Mouse (Mus musculus) midbrain, embryonic 15.5 days (tissue): ENCODE results near the gene Paox. TPM values are rescaled to one million over a fixed set of nuclear protein-coding genes. Genes with fewer than 3 reads are reported as not detected.
"Not testable (repeated sequence)": the region's sequence is repeated elsewhere in the genome, so short reads cannot be mapped to it uniquely, and the experiment has no call there.

Experiments used
- ATAC-seq: fragments of 200-750 bp; cut with Nextera tagmentation; replicated peaks from 2 replicates; pipeline ENCODE4 v1.8.0; 2017; ENCODE audit warnings: moderate TSS enrichment
- H3K27ac ChIP-seq: fragments of 300-500 bp; sonication (generic); 2 replicates; pipeline ENCODE4 v1.5.1; 2015; ENCODE audit warnings: mild to moderate bottlenecking, inconsistent platforms
- H3K27me3 ChIP-seq: fragments of 300-500 bp; sonication (generic); replicated peaks from 2 replicates; pipeline ENCODE4 v1.6.1; 2015; ENCODE audit warnings: inconsistent platforms
- H3K36me3 ChIP-seq: fragments of 300-500 bp; sonication (generic); replicated peaks from 2 replicates; pipeline ENCODE4 v1.6.1; 2015; ENCODE audit warnings: inconsistent platforms
- H3K4me1 ChIP-seq: fragments of 300-500 bp; sonication (generic); 2 replicates; pipeline ENCODE4 v1.6.1; 2015; ENCODE audit warnings: inconsistent platforms
- H3K4me2 ChIP-seq: fragments of 300-500 bp; sonication (generic); 2 replicates; pipeline ENCODE4 v1.6.1; 2015; ENCODE audit warnings: inconsistent platforms, mild to moderate bottlenecking, moderate library complexity
- H3K4me3 ChIP-seq: fragments of 300-500 bp; sonication (generic); 2 replicates; pipeline ENCODE4 v1.5.1; 2015; ENCODE audit warnings: mild to moderate bottlenecking, inconsistent platforms
- H3K9ac ChIP-seq: fragments of 300-500 bp; sonication (generic); 2 replicates; pipeline ENCODE4 v1.6.1; 2015; ENCODE audit warnings: mild to moderate bottlenecking, inconsistent platforms
- H3K9me3 ChIP-seq: fragments of 300-500 bp; sonication (generic); 2 replicates; pipeline ENCODE4 v1.6.1; 2016; ENCODE audit warnings: inconsistent platforms
- WGBS: fragments of 180-500 bp; shearing (Covaris S2); methylation state at CpG from one replicate; pipeline ENCODE4 v1.1.7; 2015; ENCODE audit warnings: mixed read lengths; 5-methylcytosine and 5-hydroxymethylcytosine counted together
- polyA plus RNA-seq: library from polyadenylated mRNA; unstranded; fragments of >200 nt; fragmentation: Nextera tagmentation; extraction: Ambion mirVana; gene quantifications from 2 replicates; pipeline ENCODE4 v1.2.1, GENCODE M21; 2015

Paox gene
- polyA plus RNA-seq, 1 experiment from 2014 or later, result 7.4 TPM

DNA sequence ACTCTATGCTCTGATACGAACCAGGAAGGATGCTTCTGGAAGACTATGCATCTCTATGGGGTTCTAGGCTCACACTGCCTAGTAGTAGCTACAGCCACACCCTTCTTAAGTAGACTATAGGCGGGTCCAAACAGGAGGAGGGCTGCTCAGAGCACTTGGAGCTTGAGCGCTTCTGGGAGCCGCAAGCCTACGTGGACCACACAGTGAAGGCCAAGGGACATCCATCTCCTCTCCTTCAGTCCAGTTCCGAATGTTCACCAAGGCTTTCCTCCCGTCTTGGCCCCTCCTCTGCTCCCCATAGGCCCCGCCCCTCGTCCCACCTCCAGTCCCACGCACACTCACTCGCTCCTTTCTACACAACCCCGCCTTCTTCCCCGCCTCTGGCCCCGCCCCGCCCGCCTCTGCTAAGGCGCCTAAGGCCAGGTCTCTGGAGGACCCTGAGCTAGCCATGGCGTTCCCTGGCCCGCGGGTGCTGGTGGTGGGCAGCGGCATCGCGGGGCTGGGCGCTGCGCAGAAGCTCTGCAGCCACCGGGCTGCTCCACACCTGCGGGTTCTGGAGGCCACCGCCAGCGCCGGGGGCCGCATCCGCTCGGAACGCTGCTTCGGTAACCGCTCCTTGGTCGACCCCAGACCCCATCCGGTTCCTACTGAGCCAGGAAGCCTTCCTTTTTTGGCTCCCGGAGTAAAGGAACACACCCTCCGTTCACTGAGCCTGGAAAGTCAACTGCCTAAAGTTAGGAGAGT lies 9.9 kb downstream of the Paox start:
- peak overlapping the region; percentile 71 for H3K4me2 ChIP-seq
- peak overlapping the region; percentile 74 for H3K9ac ChIP-seq
- H3K4me3 ChIP-seq, result peak overlapping the region; percentile 67
- no peaks in the 10 kb centered on the region for H3K27me3 ChIP-seq
- peak; percentile 97 for ATAC-seq
- WGBS, result 2% methylated on average over 40 of the region's 40 CpGs
- H3K9me3 ChIP-seq, result no peaks in the 10 kb centered on the region
- no peaks in the 10 kb centered on the region for H3K36me3 ChIP-seq
- H3K27ac ChIP-seq, result no peak overlapping the region
- H3K4me1 ChIP-seq, result peaks cover 4% of the 10 kb centered on the region; the same call in 1 of the 2 replicates

DNA sequence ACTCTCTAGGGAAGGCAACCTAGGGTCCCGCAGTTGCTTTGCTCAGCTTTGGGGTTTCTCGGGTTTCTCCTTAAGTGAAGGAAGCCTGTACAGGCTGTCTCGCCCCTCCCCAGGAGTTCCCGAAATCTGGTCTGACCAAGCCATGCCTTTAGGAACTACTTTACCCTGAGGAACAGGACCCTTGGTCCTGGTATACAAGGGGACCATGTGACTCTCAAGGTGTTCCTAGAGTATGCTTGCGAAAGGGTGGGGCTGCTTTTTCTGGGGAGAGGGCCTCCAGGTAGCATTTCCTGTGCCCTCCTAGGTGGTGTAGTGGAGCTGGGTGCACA lies 10.4 kb downstream of the Paox start:
- no peaks in the 10 kb centered on the region for H3K36me3 ChIP-seq
- peak overlapping the region; percentile 71 for H3K4me2 ChIP-seq
- H3K27ac ChIP-seq, result no peak overlapping the region
- 15% methylated on average over 5 of the region's 5 CpGs for WGBS
- peak overlapping the region; percentile 67 for H3K4me3 ChIP-seq
- H3K27me3 ChIP-seq, result no peaks in the 10 kb centered on the region
- ATAC-seq, result peak; percentile 17
- H3K4me1 ChIP-seq, result peaks cover 4% of the 10 kb centered on the region; the same call in 1 of the 2 replicates
- peak overlapping the region; percentile 74 for H3K9ac ChIP-seq
- H3K9me3 ChIP-seq, result no peaks in the 10 kb centered on the region

GRCm38 (mm10) chr7:140126934-140127333 lies 11.3 kb downstream of the Paox start:
- Histone ChIP-seq H3K4me2 (no peak overlapping the region), H3K27me3 (no peaks in the 10 kb centered on the region), H3K4me1 (peaks cover 4% of the 10 kb centered on the region; the same call in 1 of the 2 replicates), H3K9ac (no peak overlapping the region), H3K4me3 (no peak overlapping the region), H3K9me3 (no peaks in the 10 kb centered on the region), H3K36me3 (no peaks in the 10 kb centered on the region), H3K27ac (no peak overlapping the region)
- 89% methylated on average over 3 of the region's 3 CpGs for WGBS
- no peak for ATAC-seq

GRCm38 (mm10) chr7:140127911-140128310 lies 12.3 kb downstream of the Paox start:
- H3K36me3 ChIP-seq, result no peaks in the 10 kb centered on the region
- WGBS, result 89% methylated on average over 2 of the region's 2 CpGs

DNA sequence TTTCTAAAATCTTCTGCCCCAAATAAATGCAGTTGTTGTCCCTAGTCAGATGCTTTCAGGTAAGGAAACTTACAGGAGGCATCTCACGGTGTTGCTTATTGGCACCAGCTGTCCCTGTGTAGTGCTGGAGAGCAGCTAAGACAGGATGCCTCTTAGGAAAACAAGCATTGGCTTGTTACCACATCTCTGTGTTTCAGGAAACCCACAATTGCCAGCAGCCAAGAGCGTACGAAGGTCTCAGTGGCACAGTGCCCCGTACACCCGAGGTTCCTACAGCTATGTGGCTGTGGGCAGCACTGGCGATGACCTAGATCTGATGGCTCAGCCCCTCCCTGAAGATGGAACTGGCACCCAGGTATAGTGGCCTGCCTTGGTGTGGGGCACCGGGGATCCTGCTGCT lies 16.6 kb downstream of the Paox start:
- H3K4me3 ChIP-seq, H3K36me3 ChIP-seq, ATAC-seq, H3K27ac ChIP-seq, H3K9ac ChIP-seq, H3K4me2 ChIP-seq, H3K4me1 ChIP-seq, H3K27me3 ChIP-seq, H3K9me3 ChIP-seq: not testable (repeated sequence)
- 95% methylated on average over 7 of the region's 7 CpGs for WGBS

More at GRCm38 (mm10) chr7:140127911-140128310, 12.3 kb downstream of the Paox start:
- Histone ChIP-seq H3K27me3 (no peaks in the 10 kb centered on the region), H3K4me1 (peaks cover 4% of the 10 kb centered on the region; the same call in 1 of the 2 replicates), H3K9ac (no peak overlapping the region), H3K4me2 (no peak overlapping the region), H3K4me3 (no peak overlapping the region), H3K9me3 (no peaks in the 10 kb centered on the region), H3K27ac (no peak overlapping the region)
- ATAC-seq, result no peak

GRCm38 (mm10) chr7:140134033-140134432 lies 18.4 kb downstream of the Paox start:
- H3K9me3 ChIP-seq, H3K4me3 ChIP-seq, ATAC-seq, H3K9ac ChIP-seq, H3K4me2 ChIP-seq, H3K27ac ChIP-seq, H3K36me3 ChIP-seq, H3K27me3 ChIP-seq: not testable (repeated sequence)
- WGBS, result 93% methylated on average over 7 of the region's 7 CpGs
- H3K4me1 ChIP-seq, result peaks cover 11% of the 10 kb centered on the region

DNA sequence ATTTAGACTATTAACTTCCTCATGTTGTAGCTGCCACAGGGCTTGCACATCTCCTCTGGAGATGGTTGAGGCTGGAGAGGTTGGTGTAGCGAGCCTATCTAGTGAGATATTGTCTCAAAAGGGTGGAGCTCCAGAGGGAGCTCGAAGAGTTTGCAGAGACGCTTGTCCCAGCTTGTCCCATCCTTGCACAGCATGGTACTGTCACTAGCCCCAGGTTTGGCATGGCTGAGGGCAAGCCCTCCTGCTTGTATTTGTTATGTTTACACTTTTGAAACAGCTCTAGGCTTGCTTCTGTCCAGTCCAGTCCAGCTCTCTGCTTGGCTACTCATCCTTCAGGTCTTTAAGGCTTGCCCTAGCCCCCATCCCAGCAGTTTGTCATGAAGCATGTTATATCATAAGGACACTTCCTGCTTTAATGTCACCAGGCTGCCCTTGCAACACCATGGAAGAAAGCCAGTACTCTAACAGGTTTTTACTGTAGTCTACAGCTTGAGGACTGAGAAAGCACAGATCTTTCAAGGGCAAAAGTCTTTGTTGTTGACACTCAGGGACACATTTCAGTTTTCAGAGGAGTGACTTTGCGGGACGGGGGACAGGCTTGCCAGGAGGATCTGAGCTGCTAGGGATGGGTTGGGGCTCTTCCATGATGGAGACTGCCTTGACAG lies 19.6 kb downstream of the Paox start:
- no peak for ATAC-seq
- Histone ChIP-seq H3K27me3 (no peaks in the 10 kb centered on the region), H3K4me3 (no peak overlapping the region), H3K4me2 (no peak overlapping the region), H3K4me1 (peaks cover 11% of the 10 kb centered on the region), H3K9me3 (no peaks in the 10 kb centered on the region), H3K36me3 (no peaks in the 10 kb centered on the region), H3K27ac (no peak overlapping the region), H3K9ac (no peak overlapping the region)
- WGBS, result 85% methylated on average over 5 of the region's 5 CpGs

- 1% methylated on average over 39 of the region's 39 CpGs for WGBS
- Histone ChIP-seq H3K27ac (peak within 1 kb of the TSS; percentile 90), H3K9ac (peak within 1 kb of the TSS; percentile 96), H3K4me1 (peaks cover 11% of the 10 kb centered on the region), H3K9me3 (no peaks in the 10 kb centered on the region), H3K27me3 (no peaks in the 10 kb centered on the region), H3K36me3 (no peaks in the 10 kb centered on the region), H3K4me3 (peak within 1 kb of the TSS; percentile 97), H3K4me2 (peak within 1 kb of the TSS; percentile 91)
- ATAC-seq, result peak; percentile 97
These were observed 21.8 kb downstream of the Paox start, which contains the start of gene Mtg1 for GRCm38 (mm10) chr7:140137135-140138020. TSS of gene Mtg1 (plus strand) at chr7:140137564.

GRCm38 (mm10) chr7:140138021-140138310 lies 22.4 kb downstream of the Paox start:
- Histone ChIP-seq H3K27me3 (no peaks in the 10 kb centered on the region), H3K4me2 (peak overlapping the region; percentile 91), H3K9ac (peak overlapping the region; percentile 96), H3K4me3 (peak overlapping the region; percentile 97), H3K36me3 (no peaks in the 10 kb centered on the region), H3K27ac (peak overlapping the region; percentile 90), H3K9me3 (no peaks in the 10 kb centered on the region), H3K4me1 (peaks cover 11% of the 10 kb centered on the region)
- 2% methylated on average over 8 of the region's 8 CpGs for WGBS
- no peak for ATAC-seq

GRCm38 (mm10) chr7:140141350-140141749 lies 25.8 kb downstream of the Paox start:
- Histone ChIP-seq H3K27ac (no peak overlapping the region), H3K27me3 (no peaks in the 10 kb centered on the region), H3K9me3 (no peaks in the 10 kb centered on the region), H3K4me2 (no peak overlapping the region), H3K4me1 (peaks cover 11% of the 10 kb centered on the region), H3K4me3 (no peak overlapping the region), H3K9ac (no peak overlapping the region), H3K36me3 (no peaks in the 10 kb centered on the region)
- WGBS, result 5% methylated on average over 14 of the region's 14 CpGs
- no peak for ATAC-seq

DNA sequence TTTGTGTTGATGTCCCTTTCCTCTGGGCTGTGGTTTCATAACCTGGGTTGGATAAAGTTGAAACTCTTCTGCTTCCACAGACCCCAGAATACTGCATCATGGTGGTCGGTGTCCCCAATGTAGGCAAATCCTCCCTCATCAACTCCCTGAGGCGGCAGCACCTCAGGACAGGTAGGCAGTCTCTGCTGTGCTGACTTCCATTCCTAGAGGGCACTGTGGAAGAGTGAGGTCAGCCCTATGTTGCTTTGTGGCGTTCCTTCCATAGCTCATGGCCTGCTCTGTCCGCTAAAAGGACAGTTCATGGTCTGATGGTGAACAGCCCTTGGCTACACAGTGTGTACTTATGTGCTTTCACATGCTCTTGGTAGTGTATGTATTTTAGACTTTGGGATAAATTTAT lies 29.0 kb downstream of the Paox start:
- H3K9me3 ChIP-seq, result no peaks in the 10 kb centered on the region
- H3K4me1 ChIP-seq, result no peaks in the 10 kb centered on the region
- no peaks in the 10 kb centered on the region for H3K27me3 ChIP-seq
- no peaks in the 10 kb centered on the region for H3K36me3 ChIP-seq
- H3K4me3 ChIP-seq, result no peak overlapping the region
- no peak overlapping the region for H3K27ac ChIP-seq
- ATAC-seq, result no peak
- no peak overlapping the region for H3K4me2 ChIP-seq
- H3K9ac ChIP-seq, result no peak overlapping the region
- WGBS, result 79% methylated on average over 4 of the region's 4 CpGs

DNA sequence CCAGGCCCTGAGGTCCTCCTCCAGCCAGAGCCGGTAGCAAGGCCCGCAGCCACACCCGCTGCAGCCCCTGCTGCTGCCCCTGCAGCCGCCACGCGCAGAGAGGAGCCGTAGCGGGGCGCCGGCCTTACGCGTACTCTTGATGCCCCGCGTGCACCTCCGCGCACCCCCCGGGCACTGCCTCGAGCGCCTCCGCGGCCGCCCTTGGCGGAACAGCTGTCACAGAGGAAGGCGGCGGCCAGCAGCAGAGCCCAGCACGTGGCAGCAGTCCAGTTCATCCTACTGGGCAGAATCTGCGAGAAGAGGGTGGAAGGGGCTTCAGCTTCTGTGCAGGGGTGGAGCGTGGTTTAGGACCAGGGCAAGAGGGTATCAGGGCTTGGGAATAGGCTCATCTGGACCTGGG lies 37.8 kb downstream of the Paox start:
- peak overlapping the region; percentile 47 for H3K4me3 ChIP-seq
- H3K9me3 ChIP-seq, result no peaks in the 10 kb centered on the region
- no peaks in the 10 kb centered on the region for H3K27me3 ChIP-seq
- ATAC-seq, result peak; percentile 43
- peaks cover 15% of the 10 kb centered on the region for H3K4me1 ChIP-seq
- WGBS, result 4% methylated on average over 28 of the region's 28 CpGs
- H3K4me2 ChIP-seq, result peak overlapping the region; percentile 93
- H3K9ac ChIP-seq, result peak overlapping the region; percentile 63
- H3K27ac ChIP-seq, result peak overlapping the region; percentile 84
- H3K36me3 ChIP-seq, result no peaks in the 10 kb centered on the region
